Mouse (Mus musculus) left cerebral cortex, adult 6 months (tissue): ENCODE data around the gene Ogdh. TPM values are rescaled to one million over a fixed set of nuclear protein-coding genes. Genes with fewer than 3 reads are reported as not detected.

Experiments used
- long read RNA-seq, 2 experiments: library from polyadenylated mRNA; unstranded; transcript quantifications; one replicate each; pipeline ENCODE4 v2.0.0; 2019 to 2020
- polyA plus RNA-seq: library from polyadenylated mRNA; unstranded; fragments of <200 nt; fragmentation: Nextera tagmentation; gene quantifications from 2 replicates; pipeline ENCODE4 v1.2.3, GENCODE M21; 2021

Gene Ogdh
- polyA plus RNA-seq, result 105 and 130 TPM in 2 replicates
- long read RNA-seq, experiment 1, full-length matches to known transcripts, result 176 of 319 reads
- long read RNA-seq, experiment 1, partial matches to known transcripts, result 73 of 319 reads
- long read RNA-seq, experiment 1, other reads (novel, unspliced or antisense), result 70 of 319 reads
- long read RNA-seq, experiment 2, full-length matches to known transcripts, result 12 of 92 reads
- long read RNA-seq, experiment 2, partial matches to known transcripts, result 75 of 92 reads
- long read RNA-seq, experiment 2, other reads (novel, unspliced or antisense), result 5 of 92 reads

DNA sequence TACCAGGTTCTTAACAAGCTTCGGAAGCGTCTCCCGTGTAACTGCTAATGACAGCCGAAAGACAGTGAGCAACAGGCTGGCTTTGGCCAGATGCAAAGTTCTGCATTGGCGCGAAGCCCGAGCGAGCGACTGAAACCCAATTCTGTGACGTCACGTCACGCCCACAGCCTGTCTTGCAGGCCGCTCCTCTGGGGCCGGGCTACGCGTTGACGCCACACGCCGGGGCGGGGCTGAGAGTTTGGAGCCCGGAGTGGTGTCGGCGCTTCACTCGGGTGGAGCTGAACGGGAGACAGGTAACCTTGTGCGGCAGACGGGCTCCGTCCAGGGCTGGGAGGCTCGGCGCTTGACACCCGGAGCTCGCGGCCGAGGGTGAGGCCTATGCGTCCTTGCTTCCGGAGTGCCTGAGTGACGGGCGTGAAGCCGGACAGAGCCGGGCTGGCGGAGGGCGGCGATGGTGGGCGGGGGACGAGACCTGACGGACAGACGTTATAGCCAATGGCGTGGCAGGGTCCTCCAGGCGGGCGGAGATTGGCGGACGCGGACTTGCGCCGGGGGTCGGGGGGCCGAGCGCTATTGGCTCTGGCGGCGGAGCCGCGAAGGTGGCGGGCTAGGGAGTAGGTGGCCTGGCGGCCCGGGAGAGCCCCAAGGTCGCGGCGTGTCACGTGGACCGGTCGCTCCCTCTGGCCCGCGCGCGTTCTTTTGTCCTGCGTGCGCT lies at the start of gene Ogdh:
Ogdh (plus strand) TSS at position 233 of the 715 bp plus-strand sequence.

DNA sequence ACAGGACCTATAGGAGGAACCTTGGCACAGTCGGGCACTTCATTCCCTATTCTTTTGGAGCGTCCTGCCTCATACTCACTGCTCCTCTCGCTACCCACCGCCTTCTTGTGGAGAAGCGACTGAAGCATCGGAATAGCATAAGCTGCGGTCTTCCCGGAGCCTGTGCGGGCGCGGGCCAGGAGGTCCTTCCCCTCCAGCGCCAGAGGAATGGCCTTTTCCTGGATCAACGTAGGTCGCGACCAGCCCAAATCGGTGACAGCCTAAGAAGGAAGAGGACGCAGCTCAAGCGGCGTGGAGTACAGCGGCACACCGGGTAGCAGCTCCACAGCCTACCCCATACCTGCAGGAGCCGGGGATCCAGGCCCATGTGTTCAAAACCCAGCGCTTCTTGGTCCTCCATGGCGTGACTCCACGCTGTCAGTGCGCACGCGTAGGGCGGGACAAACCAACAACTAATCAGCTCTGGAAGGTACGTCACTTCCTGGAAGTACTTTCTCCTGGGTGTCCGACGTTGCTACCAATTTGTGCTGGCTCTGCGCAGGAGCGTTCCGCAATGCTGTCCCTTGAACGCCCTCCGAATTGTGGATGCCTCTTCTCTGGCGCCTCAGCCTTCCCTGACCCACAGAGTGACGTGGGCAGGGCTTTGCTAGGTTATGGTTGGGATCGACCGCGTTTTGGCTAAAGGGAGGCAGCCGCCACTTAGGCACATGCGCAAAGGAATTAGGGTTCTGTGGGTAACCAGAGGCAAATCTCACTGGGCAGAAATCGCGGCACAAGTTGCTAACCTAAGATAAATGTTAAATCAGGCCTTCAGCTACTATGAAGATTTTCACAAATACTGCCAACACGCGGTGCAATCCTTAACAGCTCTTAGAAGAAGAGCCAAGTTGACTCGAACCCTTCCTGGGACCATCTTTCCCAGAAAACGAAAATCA lies 23.8 kb upstream of the Ogdh start, which contains the start of gene Ddx56:
Ddx56 (minus strand) TSS at position 453 of the 935 bp plus-strand sequence.

DNA sequence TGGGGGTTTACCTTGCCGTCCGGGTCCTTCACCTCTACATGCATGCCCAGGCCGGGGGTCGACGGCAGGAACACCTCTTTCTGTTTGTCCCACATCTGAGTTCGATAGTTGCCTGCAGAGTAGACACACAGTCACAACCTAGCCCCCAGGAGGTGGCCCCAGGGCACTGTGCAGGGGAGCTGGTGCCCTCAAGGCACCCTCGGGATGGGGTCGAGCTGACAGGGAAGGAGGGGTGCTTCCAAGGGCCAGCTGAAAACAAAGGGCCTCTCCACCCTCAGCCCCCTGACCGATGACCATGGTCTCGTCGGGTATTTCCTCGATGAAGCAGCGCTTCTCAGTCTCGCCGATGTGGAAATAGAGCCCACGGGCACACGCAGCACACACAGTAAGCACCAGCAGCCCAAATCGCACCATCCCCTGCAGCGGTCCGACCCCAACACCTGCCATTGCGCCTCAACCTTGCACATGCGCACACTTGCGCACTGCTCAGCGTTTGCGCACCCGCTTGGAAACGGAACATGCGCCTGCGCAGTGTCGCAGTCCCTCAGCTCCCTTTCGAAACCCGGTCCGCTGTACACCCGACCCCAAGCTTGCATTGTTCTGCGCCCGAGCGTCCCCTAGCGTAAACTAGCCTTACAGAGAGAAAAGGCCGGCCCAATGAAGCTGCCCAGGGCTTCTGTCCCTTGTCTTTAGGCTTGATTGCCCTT lies 16.9 kb upstream of the Ogdh start, which contains the start of gene Tmed4:
Tmed4 (minus strand) TSS at position 484 of the 707 bp plus-strand sequence.

DNA sequence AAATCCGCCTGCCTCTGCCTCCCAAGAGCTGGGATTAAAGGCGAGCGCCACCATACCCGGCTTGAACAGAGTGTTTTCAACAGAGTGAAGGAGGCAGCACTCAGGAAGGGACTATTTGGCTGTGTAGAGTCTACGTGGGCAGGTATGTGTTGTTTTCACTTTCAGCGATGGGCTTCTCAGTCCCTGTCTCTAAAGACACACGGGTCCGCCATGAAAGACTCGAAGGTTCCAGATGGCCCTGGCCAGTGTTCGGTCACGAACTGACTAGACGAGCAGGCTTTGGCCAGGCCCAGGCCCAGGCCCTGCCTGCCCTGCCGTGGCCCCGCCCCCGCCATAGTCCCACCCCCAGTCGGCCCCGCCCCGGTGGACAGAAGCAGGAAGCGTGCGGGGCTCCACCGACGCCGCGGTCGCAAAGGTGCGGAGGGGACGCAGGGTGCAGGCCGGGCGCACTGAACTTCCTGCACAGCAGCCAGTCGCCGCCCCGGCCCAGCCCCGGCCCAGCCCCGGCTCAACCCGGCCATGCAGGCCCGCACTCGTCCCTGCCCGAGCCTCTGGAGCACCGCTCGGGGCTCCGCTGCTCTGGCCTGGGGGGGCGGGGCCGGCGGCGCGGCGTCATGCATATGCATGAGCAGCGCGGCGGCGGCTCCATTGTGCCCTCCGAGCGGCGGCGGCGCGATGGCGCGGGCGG lies 97.4 kb downstream of the Ogdh start, which contains the start of gene Zmiz2:
Zmiz2 (plus strand) TSS at position 349 of the 688 bp plus-strand sequence.

Other genes starting within 250 kb of the Ogdh start
- 179 and 286 TPM in 2 replicates for gene Camk2b, start 225.3 kb upstream of the Ogdh start, polyA plus RNA-seq
- 0.64 and 0.93 TPM in 2 replicates for gene A730071L15Rik, start 91.6 kb upstream of the Ogdh start, polyA plus RNA-seq
- gene Nudcd3, start 91.2 kb upstream of the Ogdh start, polyA plus RNA-seq, result 60.9 and 65.7 TPM in 2 replicates
- 0.41 and 0.50 TPM in 2 replicates for gene Npc1l1, start 61.5 kb upstream of the Ogdh start, polyA plus RNA-seq
- gene Ddx56, start 23.9 kb upstream of the Ogdh start, polyA plus RNA-seq, result 43.0 and 50.6 TPM in 2 replicates
- 75.0 and 95.1 TPM in 2 replicates for gene Tmed4, start 16.8 kb upstream of the Ogdh start, polyA plus RNA-seq
- 37.3 and 49.4 TPM in 2 replicates for gene Zmiz2, start 97.4 kb downstream of the Ogdh start, polyA plus RNA-seq
- gene Ppia, start 123.8 kb downstream of the Ogdh start, polyA plus RNA-seq, result 7,677 and 8,160 TPM in 2 replicates
- 161 and 199 TPM in 2 replicates for gene H2afv, start 152.8 kb downstream of the Ogdh start, polyA plus RNA-seq
- 29.0 and 47.7 TPM in 2 replicates for gene Purb, start 184.3 kb downstream of the Ogdh start, polyA plus RNA-seq
- 0.09 and 0.26 TPM in 2 replicates for gene Myo1g, start 229.3 kb downstream of the Ogdh start, polyA plus RNA-seq